Mouse (Mus musculus) limb, embryonic 11.5 days (tissue): ENCODE measurements around the gene Pigq. TPM values are rescaled to one million over a fixed set of nuclear protein-coding genes. Genes with fewer than 3 reads are reported as not detected.

Source experiments
- ATAC-seq: fragments of 200-750 bp; cut with Nextera tagmentation; 2 replicates; pipeline ENCODE4 v1.8.0; 2017; ENCODE audit warnings: low read depth; ENCODE audit not compliant: insufficient number of reproducible peaks, low FRiP score, low TSS enrichment
- DNase-seq: peaks from one replicate; pipeline ENCODE4 v3.0.0-alpha.2; 2015; ENCODE audit warnings: low spot score
- H3K27ac ChIP-seq: fragments of 300-500 bp; sonication (generic); replicated peaks from 2 replicates; pipeline ENCODE4 v1.5.1; 2014; ENCODE audit warnings: low read depth, mild to moderate bottlenecking, low read length
- H3K27me3 ChIP-seq: fragments of 300-500 bp; sonication (generic); 2 replicates; pipeline ENCODE4 v1.6.1; 2014; ENCODE audit warnings: mild to moderate bottlenecking, low read length, mixed read lengths; ENCODE audit not compliant: control insufficient read depth, insufficient read depth
- H3K36me3 ChIP-seq: fragments of 300-500 bp; sonication (generic); 2 replicates; pipeline ENCODE4 v1.6.1; 2014; ENCODE audit warnings: mild to moderate bottlenecking, low read length, moderate library complexity, mixed read lengths; ENCODE audit not compliant: control insufficient read depth, insufficient read depth
- H3K4me1 ChIP-seq: fragments of 300-500 bp; sonication (generic); 2 replicates; pipeline ENCODE4 v1.6.1; 2014; ENCODE audit warnings: low read length, mixed read lengths; ENCODE audit not compliant: control insufficient read depth, insufficient read depth
- H3K4me2 ChIP-seq: fragments of 300-500 bp; sonication (generic); 2 replicates; pipeline ENCODE4 v1.6.1; 2014; ENCODE audit warnings: low read depth, mild to moderate bottlenecking, moderate library complexity; ENCODE audit not compliant: severe bottlenecking
- H3K4me3 ChIP-seq: fragments of 300-500 bp; sonication (generic); 2 replicates; pipeline ENCODE4 v1.5.1; 2014; ENCODE audit warnings: low read depth, low read length
- H3K9ac ChIP-seq: fragments of 300-500 bp; sonication (generic); 2 replicates; pipeline ENCODE4 v1.6.1; 2014; ENCODE audit warnings: mild to moderate bottlenecking, low read length
- H3K9me3 ChIP-seq: fragments of 300-500 bp; sonication (generic); 2 replicates; pipeline ENCODE4 v1.6.1; 2016; ENCODE audit warnings: low read length; ENCODE audit not compliant: control insufficient read depth
- WGBS: fragments of 180-500 bp; shearing (Covaris S2); extraction: QIAGEN DNeasy Blood & Tissue Kit; methylation state at CpG from one replicate; pipeline ENCODE4 v1.1.7; 2014; 5-methylcytosine and 5-hydroxymethylcytosine counted together
- polyA plus RNA-seq: library from polyadenylated mRNA; unstranded; fragments of >200 nt; fragmentation: Nextera tagmentation; extraction: Ambion mirVana; gene quantifications from 2 replicates; pipeline ENCODE4 v1.2.1, GENCODE M21; 2014

Pigq gene
- polyA plus RNA-seq, 1 experiment from 2014 or later: 52.8 TPM

- Histone ChIP-seq H3K9me3 (no peaks in the 10 kb centered on the region), H3K36me3 (no peaks in the 10 kb centered on the region), H3K9ac (no peak overlapping the region), H3K4me3 (no peak overlapping the region), H3K4me1 (peaks cover 6% of the 10 kb centered on the region), H3K27ac (no peak overlapping the region), H3K27me3 (no peaks in the 10 kb centered on the region), H3K4me2 (no peak overlapping the region)
- no peak for DNase-seq
- 89% methylated on average over 3 of the region's 3 CpGs for WGBS
- no peak for ATAC-seq
Observed at GRCm38 (mm10) chr17:25982913-25983312, 38.2 kb upstream of the Pigq start.

GRCm38 (mm10) chr17:25980854-25981253, 36.1 kb upstream of the Pigq start:
- no peaks in the 10 kb centered on the region for H3K36me3 ChIP-seq
- peaks cover 6% of the 10 kb centered on the region for H3K4me1 ChIP-seq
- H3K27ac ChIP-seq: no peak overlapping the region
- 92% methylated on average over 5 of the region's 5 CpGs for WGBS
- H3K4me2 ChIP-seq: no peak overlapping the region
- no peak for DNase-seq
- H3K9me3 ChIP-seq: no peaks in the 10 kb centered on the region
- no peak for ATAC-seq
- no peaks in the 10 kb centered on the region for H3K27me3 ChIP-seq
- H3K9ac ChIP-seq: no peak overlapping the region
- H3K4me3 ChIP-seq: no peak overlapping the region

GRCm38 (mm10) chr17:25979829-25980738, 35.3 kb upstream of the Pigq start:
- Histone ChIP-seq H3K27ac (no peak overlapping the region), H3K4me3 (no peak overlapping the region), H3K27me3 (no peaks in the 10 kb centered on the region), H3K36me3 (no peaks in the 10 kb centered on the region), H3K4me1 (peaks cover 6% of the 10 kb centered on the region), H3K9ac (no peak overlapping the region), H3K9me3 (no peaks in the 10 kb centered on the region), H3K4me2 (no peak overlapping the region)
- no peak for ATAC-seq
- no peak for DNase-seq
- 87% methylated on average over 5 of the region's 5 CpGs for WGBS

DNA sequence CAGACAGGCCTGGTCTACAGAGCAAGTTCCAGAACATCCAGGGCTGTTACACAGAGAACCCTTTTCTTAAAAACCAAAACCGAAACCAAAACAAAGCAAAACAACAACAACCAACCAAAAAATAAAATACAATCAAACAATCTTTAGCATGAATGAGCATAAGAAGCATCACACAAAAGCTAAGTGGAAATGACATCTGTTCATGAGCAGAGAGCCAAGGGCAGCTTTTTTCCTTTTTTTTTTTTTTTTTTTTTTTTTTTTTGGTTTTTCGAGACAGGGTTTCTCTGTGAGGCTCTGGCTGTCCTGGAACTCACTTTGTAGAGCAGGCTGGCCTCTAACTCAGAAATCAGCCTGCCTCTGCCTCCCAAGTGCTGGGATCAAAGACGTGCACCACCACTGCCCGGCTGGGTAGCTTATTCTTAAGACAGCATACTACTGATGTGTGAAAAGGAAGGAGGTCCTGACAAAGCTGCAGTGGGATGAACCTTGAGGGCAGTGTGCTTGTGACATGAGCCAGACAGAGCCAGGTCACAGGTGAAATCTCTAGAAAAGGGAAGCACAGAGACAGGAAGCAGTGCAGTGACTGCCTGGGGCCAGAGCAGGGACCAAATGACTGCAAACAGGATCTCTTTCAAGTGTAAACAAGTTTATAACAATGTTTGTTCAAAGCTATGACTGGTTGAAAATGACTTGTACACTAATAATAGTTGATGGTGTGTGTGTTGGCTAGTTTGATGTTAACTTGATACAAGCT, 26.4 kb upstream of the Pigq start:
- WGBS: 87% methylated on average over 4 of the region's 4 CpGs
- no peak for ATAC-seq
- Histone ChIP-seq H3K9me3 (no peaks in the 10 kb centered on the region), H3K27me3 (no peaks in the 10 kb centered on the region), H3K27ac (no peak overlapping the region), H3K9ac (no peak overlapping the region), H3K4me2 (no peak overlapping the region), H3K4me1 (0 out of 2 replicates have a peak, but pooled peaks cover 5% of the 10 kb centered on the region), H3K36me3 (no peaks in the 10 kb centered on the region; the same call in 1 of the 2 replicates), H3K4me3 (no peak overlapping the region)
- DNase-seq: no peak

- no peak for ATAC-seq
- H3K4me2 ChIP-seq: no peak overlapping the region
- WGBS: 96% methylated on average over 9 of the region's 9 CpGs
- no peaks in the 10 kb centered on the region; the same call in 1 of the 2 replicates for H3K36me3 ChIP-seq
- H3K4me1 ChIP-seq: 0 out of 2 replicates have a peak, but pooled peaks cover 5% of the 10 kb centered on the region
- no peak overlapping the region for H3K4me3 ChIP-seq
- H3K9me3 ChIP-seq: no peaks in the 10 kb centered on the region
- DNase-seq: no peak
- no peak overlapping the region for H3K9ac ChIP-seq
- H3K27ac ChIP-seq: no peak overlapping the region
- H3K27me3 ChIP-seq: no peaks in the 10 kb centered on the region
Observed at GRCm38 (mm10) chr17:25970448-25970847, 25.7 kb upstream of the Pigq start.

DNA sequence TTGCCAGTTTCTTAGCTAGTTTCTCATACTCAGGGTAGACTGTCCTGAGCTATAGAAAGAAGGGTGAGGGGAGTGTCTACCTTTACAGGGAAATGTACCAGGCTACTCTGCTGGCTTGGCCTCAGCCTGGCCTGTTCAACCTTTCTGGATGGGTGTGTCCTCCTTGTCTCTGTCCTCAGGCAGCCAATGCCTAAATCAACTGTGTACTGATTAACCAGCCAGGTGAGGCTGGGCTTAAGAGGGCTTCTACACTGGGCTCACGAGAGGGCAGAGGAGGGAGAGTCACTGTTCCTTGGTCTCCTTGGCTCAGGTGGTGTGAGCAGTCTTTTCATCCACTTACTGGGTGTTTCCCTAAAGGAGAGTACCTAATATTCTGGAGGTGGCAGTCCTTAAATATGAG, 23.4 kb upstream of the Pigq start:
- Histone ChIP-seq H3K27ac (no peak overlapping the region), H3K9ac (no peak overlapping the region), H3K4me3 (no peak overlapping the region), H3K4me1 (no peaks in the 10 kb centered on the region), H3K4me2 (no peak overlapping the region), H3K27me3 (no peaks in the 10 kb centered on the region), H3K36me3 (peaks cover 10% of the 10 kb centered on the region), H3K9me3 (no peaks in the 10 kb centered on the region)
- DNase-seq (no peak), ATAC-seq (no peak)
- WGBS: 53% methylated on average over 1 of the region's 1 CpGs

GRCm38 (mm10) chr17:25967652-25968051, 22.9 kb upstream of the Pigq start:
- H3K27ac ChIP-seq: no peak overlapping the region
- H3K4me1 ChIP-seq: no peaks in the 10 kb centered on the region
- no peak overlapping the region for H3K4me3 ChIP-seq
- ATAC-seq (no peak), DNase-seq (no peak)
- peaks cover 12% of the 10 kb centered on the region for H3K36me3 ChIP-seq
- no peaks in the 10 kb centered on the region for H3K27me3 ChIP-seq
- no peaks in the 10 kb centered on the region for H3K9me3 ChIP-seq
- no peak overlapping the region for H3K9ac ChIP-seq
- no peak overlapping the region for H3K4me2 ChIP-seq
- WGBS: 53% methylated on average over 3 of the region's 3 CpGs

DNA sequence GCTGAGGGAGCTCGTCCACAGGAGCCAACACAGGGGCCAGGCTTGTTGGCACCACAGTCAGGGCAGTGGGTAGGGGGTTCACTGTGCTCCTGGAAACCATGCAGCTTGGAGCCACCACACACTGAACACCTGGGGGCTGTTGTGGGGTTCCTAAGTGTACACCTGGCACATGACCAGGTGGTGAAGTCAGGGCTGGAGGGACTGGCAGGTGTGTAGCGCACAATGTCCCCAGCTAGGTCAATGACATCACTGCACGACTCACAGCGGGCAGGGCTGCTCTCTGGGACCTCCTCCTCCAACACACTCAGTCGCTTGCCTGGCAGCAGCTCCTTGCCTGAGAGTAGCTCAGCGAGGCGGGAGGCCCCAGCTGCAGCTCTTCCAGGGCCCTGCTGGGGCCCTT, 19.5 kb upstream of the Pigq start:
- no peaks in the 10 kb centered on the region for H3K27me3 ChIP-seq
- no peak overlapping the region for H3K9ac ChIP-seq
- H3K4me1 ChIP-seq: no peaks in the 10 kb centered on the region
- H3K27ac ChIP-seq: no peak overlapping the region
- H3K36me3 ChIP-seq: peaks cover 14% of the 10 kb centered on the region
- no peak overlapping the region for H3K4me3 ChIP-seq
- 93% methylated on average over 7 of the region's 7 CpGs for WGBS
- H3K9me3 ChIP-seq: no peaks in the 10 kb centered on the region
- DNase-seq: no peak
- no peak for ATAC-seq
- no peak overlapping the region for H3K4me2 ChIP-seq
